Mouse (Mus musculus) spleen, adult 2 months (tissue): ENCODE results near the gene Epb41l1.

Source experiments
- CTCF ChIP-seq: fragments of 200-500 bp; IDR thresholded peaks from 2 replicates; pipeline ENCODE4 v1.5.1; 2011; ENCODE audit warnings: mild to moderate bottlenecking, inconsistent platforms; ENCODE audit not compliant: insufficient read depth, insufficient read length, insufficient replicate concordance; ENCODE audit errors: extremely low read depth
- POLR2A ChIP-seq: fragments of 200-500 bp; IDR thresholded peaks from 2 replicates; pipeline ENCODE4 v1.6.1; 2011; ENCODE audit warnings: low read depth, low read length, inconsistent platforms

DNA sequence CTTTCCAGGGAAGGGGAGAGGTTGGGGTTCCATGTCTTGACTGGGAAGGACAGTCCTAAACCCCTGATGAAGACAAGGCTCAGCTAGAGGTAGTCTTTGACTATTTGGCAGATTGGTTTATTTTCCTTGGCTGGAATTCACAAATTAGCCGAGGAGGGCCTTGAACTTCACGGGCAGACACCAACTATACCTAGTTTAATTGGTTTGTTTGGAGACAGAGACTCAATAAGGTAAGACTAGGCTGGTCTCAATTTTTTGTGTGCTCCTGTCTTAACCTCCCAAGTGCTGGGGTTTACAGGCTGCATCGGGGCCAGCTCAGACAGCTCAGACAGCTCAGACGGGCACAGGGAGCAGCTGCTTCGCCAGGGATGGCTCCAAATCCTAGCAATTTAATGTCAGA is 159.8 kb downstream of the Epb41l1 start:
- no peak for TF ChIP-seq POLR2A
- no peak for TF ChIP-seq CTCF
